Mouse (Mus musculus): ENCODE results near the gene Ttll12.

DNA sequence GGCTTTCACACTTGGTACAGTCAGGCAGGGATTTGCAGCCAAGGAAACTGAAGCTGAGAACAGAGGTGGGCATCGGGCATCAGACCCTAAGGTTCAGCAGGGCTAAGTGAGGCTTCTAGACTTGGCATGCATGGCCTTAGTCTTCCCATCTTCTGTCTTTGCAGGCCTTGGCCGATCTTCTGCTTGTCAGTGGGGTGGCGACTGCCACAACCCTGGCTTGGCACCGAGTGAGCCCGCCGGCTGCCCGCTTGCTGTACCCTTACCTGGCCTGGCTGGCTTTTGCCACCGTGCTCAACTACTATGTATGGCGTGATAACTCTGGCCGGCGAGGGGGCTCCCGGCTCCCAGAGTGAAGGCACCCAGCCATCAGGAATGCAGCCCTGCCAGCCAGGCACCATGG is 21.4 kb downstream of the Ttll12 start:
- TF ChIP-seq CTCF (IDR thresholded peaks at IDR 0.05 in 2 of 3, conservative IDR thresholded peaks at IDR 0.05 in 1 of 3; ENCODE audit: control insufficient read depth in 1 of 3, insufficient read depth in 1 of 3, low read depth in 2 of 3, low read length in 3 of 3, poor library complexity in 1 of 3, severe bottlenecking in 1 of 3) (no peak), POLR2A (IDR thresholded peaks at IDR 0.05; ENCODE audit: control insufficient read depth in 1 of 2, insufficient read depth in 1 of 2, low read depth in 1 of 2, low read length in 2 of 2, poor library complexity in 1 of 2) (no peak), TBP (IDR thresholded peaks at IDR 0.05; ENCODE audit: low read depth, low read length) (no peak), USF1 (IDR thresholded peaks at IDR 0.05; ENCODE audit: low read depth, low read length) (no peak), GATA1 (IDR thresholded peaks at IDR 0.05; ENCODE audit: low read depth, low read length) (no peak), MAX (IDR thresholded peaks at IDR 0.05; ENCODE audit: low read length) (no peak), MEF2A (IDR thresholded peaks at IDR 0.05; ENCODE audit: extremely low read depth, insufficient replicate concordance, low read depth, low read length, poor library complexity, severe bottlenecking) (no peak), CHD1 (IDR thresholded peaks at IDR 0.05; ENCODE audit: low read depth, low read length) (no peak)
